Mouse (Mus musculus) megakaryocyte, adult 5-6 weeks (primary cell): Measurements from ENCODE around the gene Jkamp. TPM values are rescaled to one million over a fixed set of nuclear protein-coding genes. Genes with fewer than 3 reads are reported as not detected.
"Not testable (repeated sequence)": the region's sequence is repeated elsewhere in the genome, so short reads cannot be mapped to it uniquely, and the experiment has no call there.

Experiments used
- ATAC-seq: 2 replicates; pipeline ENCODE4 v1.8.0; 2016; ENCODE audit warnings: mild to moderate bottlenecking, inconsistent platforms; ENCODE audit not compliant: poor library complexity, severe bottlenecking
- total RNA-seq, 2 experiments: library from RNA; stranded (forward) in 1 of 2; stranded (reverse) in 1 of 2; fragments of 153-499, 151-499 nt in 1 of 2; fragments of 221-1000, 200-1000 nt in 1 of 2; gene quantifications; 2 replicates each; pipeline versions ENCODE4 v1.2.3 to v1.2.4; 2015 to 2017

Gene Jkamp
- total RNA-seq (2015) = 32.9 and 43.3 TPM in 2 replicates
- total RNA-seq (2017) = 15.9 and 23.2 TPM in 2 replicates

DNA sequence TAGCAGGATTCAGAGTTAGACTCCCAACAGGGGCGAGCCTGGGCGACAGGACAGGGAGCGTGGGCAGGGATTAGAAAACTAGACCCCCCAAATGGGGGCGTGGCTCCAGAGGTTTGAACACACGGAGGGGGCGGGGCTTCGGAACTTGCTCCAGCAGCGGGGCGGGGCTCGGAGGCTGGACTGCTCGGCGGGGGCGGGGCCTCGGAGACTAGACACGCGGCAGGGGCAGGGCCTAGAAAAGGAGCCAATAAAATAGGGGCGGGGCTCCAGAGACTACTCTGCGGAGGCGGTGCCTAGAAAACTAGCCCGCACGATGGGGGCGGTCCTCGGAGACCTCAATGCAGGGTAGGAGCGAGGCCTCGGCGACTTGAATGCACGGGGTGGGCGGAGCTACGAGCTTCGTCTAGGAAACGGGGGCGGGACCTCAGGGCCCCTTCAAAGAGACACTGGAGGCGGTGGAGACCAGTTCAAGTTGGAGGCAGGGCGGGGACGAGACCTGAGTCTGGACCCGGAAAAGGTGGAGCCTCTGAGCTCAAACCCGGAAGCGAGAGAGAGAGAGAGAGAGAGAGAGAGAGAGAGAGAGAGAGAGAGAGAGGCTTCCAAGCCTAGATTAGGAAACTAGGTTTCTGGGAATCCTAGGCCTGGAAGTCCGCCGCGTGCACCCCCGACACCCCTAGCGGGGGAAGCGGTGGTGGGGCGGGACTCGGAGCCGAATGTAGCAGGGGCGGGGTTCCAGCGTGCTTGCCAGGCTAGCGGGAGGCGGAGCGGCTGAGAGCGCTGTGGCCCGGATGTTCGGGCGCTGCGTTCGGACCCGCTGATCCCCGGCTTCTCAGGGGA, at the start of gene Jkamp, which contains the start of gene L3hypdh:
Jkamp (plus strand) TSS at position 261 of the 837 bp plus-strand sequence.
L3hypdh (minus strand) TSS at position 111 of the 837 bp plus-strand sequence.
- ATAC-seq = peak; percentile 82

DNA sequence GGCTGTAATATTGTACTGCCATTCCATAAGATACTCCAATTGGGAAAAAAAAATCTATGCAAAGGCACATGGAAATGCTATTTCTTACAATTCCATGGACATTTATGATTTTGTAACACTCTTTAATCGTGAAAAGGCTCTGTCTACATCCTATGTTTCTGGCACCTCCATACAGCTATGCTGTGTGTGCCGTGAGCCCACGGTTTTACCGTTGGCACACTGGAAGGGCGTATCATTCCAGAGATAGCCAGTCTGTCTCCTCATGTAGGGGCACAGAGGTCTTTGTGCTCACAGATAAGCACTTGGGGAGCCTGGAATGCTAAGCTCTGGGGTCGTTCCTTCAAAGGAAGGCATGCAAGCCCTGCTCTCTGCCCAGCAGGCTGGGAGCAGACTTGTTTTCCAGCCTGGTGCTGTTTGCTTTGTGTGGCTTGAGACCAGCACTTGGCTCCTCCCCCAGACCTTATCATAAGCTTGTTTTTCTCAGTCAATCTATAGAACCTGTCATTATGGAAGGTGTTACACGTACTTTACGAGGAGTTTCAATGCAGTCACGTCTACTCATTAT, 49.2 kb upstream of the Jkamp start:
- ATAC-seq = no peak

DNA sequence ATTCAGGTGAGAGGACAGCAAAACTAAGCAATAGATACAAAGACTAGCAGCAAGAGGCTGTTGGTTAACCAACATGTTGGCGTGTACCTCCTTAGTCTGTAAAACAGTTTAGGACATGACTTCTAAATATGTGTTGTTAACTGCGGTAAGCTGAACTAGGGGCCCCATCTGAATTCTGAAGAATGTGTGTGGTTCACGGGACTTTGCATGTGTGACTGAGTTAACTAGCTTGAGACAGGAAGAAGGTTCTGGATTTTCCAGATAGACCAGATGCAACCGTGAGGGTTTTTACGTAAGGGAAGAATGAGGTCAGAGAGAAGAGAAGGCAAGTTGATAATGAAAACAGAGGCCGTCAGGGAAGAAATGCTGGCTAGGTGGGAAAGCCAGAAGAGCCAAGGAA, 48.3 kb upstream of the Jkamp start:
- no peak for ATAC-seq

DNA sequence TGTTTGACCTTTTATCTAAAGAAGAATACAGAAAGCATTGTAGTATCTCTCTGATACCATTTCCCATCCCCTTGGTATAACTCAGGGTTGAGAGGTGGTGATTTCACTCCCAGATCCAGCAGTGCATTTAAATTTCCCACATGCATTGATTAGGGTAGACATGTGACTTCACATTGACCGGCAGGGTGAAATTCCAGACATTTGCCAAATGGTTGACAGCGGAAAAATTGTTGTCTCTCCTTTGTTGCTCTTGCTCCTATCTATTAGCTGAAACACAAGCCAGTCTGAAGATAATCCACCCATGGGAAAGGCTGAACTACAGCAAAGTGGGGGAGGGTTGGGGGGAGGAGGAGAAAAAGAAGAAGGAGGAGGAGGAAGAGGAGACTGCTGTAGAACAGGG, 46.5 kb upstream of the Jkamp start:
- ATAC-seq = no peak

DNA sequence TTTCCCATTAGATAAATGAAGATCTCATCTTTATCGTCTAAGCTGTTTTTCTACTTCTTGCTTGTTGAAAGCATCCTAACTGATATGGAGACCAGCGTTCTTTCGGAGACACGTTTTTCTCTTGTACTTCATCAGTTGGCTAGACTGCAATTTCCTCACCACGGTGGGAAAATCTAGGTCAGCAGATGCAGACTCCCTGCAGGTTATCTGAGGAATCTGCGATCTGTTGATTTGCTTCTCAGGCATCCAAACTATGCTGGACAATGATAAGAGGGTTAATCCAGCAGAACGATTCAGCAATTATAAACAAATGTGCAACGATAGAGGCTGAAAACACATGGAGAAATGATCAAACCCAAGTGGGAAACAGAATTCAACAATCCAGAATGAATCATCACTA, 45.9 kb upstream of the Jkamp start:
- no peak for ATAC-seq

DNA sequence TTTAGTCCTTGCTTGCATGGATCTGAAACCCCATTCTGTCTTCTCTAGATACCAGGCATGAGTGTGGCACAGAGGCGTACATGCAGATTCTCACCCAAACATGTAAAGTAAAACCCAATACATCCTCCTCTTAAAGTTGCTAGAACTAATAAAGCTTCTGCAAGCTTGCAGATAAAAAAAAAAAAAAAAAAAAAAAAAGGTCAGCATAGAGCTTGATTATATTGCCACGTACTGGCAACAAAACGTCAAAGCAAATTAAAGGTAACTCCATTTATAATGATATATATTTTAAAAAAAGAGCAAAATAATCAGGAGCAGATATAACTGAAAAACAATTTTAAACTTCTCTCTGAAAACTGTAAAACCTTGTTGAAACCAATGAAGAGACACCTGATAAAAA, 44.2 kb upstream of the Jkamp start:
- ATAC-seq = no peak

DNA sequence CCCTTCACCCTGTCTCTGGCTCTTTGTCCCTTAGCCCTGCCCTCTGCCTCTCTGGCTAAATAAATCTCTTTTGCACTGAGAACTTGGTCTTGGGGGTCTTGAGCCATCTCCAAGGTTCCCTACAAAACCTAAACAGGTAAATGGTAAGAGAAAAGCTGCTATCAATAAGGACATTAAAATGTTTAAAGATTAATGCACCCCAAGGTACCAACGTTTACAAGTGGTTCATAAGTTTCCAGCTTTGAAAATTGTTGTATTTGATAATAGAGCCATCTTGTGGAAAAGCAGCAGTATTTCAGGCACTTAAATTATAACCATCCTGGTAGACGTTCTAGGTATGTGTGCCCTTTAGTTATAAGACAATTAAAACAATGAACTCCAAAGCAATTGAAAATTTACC, 37.9 kb upstream of the Jkamp start:
- ATAC-seq = no peak

DNA sequence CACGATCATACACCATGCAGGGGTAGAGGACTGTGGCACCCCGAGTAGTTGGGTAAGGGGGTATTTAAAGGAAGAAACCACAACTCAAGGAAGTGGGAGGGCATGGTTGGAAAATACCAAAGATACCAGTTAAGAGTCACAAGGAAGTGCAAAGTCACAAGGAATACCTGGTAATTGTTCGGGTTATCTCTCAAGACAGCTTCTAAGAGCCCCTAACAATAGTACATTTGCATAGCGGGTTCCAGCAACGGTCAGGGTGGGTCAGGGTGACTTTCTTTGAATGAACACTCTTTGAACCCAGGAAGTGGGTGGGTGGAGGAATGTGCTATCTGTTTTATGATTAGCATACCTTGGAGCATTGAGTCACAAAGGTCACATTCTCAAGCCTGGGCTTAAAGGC, 35.2 kb upstream of the Jkamp start:
- not testable (repeated sequence) for ATAC-seq

DNA sequence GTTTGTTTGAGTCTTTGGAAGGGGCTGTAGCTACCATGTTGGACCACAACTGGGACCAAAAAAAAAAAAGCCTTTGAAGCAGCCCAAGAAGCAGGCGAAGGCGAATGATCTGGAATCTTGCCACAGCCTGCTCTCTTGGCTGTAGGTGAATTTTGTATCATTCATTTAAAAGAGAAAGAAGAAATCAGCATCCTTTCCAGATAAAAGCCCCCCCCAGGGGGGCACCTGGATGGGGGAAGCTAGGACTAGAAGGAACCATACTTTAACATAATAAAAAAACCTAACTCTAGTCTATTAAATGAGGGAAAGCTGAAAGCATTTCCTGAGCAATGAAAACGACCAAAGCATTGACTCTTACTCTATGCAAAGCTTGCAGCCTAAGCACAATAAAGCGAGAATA, 34.6 kb upstream of the Jkamp start:
- no peak for ATAC-seq

DNA sequence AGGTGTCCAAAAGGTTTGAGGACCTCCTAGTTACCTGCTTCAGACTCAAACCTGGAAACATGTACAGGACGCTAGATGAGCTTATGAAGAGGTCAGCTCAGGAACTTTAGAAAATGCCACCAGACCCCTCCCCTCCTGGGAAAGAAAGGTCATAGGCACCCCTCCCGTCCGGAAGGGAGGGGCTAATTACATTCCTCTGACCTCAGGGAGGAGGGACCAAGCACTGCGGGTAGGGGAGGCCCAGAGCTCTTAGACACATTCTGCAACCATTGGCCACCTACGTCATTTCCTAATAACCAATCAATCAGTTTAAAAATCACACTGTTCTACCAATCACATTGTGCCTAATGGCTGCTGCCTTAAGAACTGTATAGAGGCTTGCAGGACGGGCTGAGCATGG, 32.8 kb upstream of the Jkamp start:
- ATAC-seq = no peak

DNA sequence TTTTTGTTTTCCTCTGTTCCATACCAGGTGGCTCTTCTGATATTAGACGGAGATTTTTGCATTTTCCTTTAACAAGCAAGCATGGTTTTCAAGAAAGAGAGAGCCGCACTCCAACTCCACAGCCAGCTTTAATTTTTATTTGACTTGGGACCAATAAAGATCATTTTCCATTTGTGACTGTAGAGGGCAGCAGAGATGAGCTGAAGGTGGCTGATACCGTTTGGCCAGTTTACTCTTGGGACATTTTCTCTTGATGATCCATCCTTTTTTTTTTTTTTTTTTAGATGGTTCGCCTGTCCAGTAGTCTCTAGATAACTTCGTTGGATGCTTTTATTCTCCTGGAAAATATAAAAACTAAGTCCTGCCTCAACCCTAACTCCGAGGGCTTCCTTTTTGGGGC, 32.1 kb upstream of the Jkamp start:
- ATAC-seq = peak; percentile 54; the same call in 1 of the 2 replicates

DNA sequence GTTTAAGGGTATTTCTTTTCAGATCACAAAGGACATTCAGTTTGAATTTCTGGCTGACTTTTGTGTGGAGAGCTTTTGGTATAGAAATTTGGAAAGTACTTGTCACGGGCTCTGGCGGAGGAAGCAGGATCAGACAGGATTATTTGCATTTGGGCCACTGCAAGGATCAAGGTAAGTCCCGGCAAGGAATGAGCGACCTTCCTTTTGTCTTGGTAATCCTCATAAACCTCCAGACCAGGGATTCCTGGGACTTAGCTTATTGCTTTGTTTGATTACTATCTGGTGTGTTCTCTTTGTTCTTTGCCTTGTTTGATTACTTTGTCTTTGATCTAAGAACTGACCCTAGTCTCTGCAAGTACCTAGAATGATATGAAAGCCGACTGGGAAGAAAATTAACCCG, 31.5 kb upstream of the Jkamp start:
- ATAC-seq = no peak

DNA sequence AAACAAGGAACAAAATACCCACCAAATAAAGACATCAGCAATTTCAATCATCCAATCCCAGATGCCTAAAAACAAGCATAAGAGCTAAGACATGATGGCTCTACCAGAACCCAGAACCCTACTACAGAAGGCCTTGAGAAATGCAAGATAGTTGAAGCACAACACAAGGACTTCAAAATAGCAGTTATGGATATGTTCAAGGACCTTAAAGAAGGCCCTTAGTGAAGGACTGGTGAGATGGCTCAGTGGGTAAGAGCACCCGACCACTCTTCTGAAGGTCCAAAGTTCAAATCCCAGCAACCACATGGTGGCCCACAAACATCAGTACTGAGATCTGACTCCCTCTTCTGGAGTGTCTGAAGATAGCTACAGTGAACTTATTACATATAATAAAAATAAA, 27.6 kb upstream of the Jkamp start:
- ATAC-seq = no peak

DNA sequence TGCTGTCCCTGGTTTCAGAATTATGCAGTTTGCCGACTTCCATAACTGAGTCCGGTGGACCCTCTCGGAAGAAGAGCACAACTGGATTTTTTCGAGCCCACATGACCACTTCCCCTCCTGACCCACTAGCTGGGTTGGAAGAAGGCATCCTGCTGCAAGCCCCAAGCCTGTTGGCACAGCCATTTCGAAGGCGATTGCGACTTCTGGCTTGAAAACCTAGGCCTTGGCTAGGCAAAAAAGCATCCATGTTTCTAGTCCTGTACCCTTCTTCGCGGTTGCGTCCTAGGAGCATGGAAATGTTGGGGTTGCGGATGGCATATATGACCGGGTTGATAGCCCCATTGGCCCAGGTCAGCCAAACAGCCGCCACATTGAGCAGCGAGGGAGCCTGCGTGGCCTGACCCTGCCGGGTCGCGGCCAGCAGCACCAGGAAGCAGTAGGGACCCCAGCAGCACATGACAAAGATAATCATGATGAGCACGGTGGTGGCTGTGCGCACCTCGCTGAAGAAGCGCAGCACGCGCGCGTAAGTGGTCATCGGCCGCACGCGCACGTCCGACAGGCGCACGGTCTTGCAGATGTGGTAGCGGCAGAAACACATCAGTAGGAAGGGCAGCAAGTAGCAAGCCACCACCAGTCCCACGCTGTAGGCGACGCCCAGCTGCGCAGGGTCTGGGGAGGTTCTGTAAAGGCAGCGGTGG, 15.6 kb upstream of the Jkamp start:
- peak; percentile 44 for ATAC-seq

DNA sequence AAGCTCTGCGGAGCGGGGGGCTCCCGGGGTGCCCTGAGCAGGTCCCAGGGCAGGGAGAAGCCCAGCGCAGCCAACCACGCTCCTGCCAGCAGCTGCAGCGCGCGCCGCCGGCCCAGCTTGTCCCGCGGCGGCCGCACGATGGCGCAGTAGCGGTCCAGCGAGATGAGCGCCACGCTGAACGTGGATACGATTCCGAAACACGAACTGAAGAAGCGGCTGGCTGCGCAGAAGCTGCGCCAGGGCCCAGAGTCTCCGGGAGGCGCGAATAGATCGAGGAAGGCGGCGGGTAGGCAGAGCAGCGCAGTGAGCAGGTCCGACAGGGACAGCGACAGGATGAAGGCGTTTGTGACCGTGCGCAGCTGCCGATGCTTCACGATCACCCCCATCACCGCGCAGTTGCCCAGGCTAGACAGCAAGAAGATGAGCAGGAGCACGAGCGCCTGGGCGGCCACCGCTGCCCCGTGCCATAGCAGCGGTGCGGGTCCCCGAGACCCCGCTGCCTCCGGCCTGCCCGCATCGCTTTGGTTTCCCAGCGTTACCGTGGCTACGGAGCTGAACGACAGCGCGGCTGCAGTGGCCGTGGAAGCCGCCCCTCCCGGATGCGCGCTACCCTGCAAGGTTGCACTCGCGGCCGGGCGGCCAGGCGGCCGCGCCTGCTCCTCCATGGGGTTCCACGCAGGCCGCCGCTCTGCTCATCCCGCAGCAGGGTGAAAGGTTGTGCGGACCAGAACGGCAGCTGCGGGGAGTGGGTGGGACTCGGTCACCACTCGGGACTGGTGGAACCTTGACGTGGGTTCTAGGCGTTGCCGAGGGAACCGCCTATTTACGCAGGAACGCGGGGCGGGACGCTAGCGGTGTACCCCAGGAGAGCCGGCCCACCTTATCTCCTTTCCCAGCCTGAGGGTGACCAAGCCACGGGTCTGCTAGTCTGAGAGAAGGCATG, 14.8 kb upstream of the Jkamp start, which contains the start of gene Gpr135:
Gpr135 (minus strand) TSS at position 799 of the 943 bp plus-strand sequence.
- ATAC-seq = peak; percentile 98

DNA sequence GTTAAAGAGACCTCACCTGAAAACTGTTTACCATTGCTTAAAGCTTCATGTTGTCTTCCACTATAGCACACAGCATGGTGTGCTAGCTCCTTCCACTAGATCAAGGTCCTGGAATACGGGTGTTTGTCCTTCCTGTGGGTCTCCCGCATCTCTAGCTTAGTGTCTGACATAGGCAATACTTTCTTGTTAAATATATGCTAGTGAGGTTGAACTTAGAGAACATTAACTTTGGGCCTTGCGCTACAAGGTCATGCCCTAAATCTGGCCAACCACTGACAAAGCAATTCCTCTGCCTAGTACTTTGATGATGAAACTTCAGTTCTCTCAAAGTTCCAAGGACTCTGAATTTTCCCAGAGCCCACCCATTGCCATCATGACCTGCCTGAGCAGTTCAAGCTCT, 7.1 kb upstream of the Jkamp start:
- ATAC-seq = no peak

DNA sequence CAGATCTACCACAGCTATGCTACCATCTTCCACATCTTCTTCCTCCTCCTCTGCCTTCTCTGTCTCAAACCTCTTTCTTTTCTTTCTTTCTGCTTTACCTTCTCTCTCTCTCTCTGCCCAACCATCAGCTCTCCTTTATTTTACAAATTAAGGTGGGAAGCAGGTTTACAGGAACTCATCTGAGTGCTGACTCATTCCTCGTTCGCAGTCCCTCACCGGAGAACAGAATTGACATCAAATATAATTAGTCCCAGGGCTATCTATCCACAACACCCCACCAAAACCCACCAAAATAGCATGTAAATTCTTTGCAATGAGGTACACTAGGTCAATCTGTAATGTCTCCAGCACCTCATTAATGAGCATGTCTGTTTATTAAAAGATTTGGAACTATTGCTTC, 3.4 kb upstream of the Jkamp start:
- ATAC-seq = no peak

DNA sequence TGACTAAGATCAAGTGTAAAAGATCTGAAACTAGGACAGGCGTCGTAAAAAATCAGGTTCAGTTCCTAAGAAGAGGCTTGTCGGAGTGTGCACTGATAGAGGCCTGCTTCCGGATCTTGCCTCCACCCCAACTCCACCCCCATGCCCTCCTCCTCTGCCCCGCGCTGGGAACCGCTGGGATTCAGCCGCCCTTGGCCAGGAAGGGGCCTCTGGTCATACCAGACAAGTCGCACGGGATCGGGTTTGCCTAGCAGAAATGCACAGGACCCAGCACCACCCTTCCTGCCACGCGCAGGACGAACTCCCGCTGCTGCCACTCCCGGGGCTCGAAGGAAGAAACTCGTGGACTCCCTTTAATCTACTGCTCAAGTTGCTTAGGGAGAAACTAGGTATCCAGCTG, 3.0 kb upstream of the Jkamp start:
- no peak for ATAC-seq

DNA sequence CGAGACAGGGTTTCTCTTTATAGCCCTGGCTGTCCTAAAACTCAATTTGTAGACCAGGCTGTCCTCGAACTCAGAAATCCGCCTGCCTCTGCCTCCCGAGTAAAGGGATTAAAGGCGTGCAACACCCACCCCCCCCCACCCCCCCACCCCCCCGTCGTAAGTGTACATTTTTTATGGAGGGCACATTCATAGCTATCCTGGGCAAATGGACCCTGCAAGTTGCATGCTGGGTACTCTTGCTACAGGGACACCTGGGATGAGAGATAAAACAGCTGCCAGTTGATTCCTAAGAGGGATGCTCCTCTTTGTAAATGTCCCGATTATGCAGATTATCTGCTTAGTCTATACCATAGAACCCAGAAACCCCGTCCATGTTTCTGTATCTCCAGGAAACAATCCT, 2.1 kb upstream of the Jkamp start:
- no peak for ATAC-seq

DNA sequence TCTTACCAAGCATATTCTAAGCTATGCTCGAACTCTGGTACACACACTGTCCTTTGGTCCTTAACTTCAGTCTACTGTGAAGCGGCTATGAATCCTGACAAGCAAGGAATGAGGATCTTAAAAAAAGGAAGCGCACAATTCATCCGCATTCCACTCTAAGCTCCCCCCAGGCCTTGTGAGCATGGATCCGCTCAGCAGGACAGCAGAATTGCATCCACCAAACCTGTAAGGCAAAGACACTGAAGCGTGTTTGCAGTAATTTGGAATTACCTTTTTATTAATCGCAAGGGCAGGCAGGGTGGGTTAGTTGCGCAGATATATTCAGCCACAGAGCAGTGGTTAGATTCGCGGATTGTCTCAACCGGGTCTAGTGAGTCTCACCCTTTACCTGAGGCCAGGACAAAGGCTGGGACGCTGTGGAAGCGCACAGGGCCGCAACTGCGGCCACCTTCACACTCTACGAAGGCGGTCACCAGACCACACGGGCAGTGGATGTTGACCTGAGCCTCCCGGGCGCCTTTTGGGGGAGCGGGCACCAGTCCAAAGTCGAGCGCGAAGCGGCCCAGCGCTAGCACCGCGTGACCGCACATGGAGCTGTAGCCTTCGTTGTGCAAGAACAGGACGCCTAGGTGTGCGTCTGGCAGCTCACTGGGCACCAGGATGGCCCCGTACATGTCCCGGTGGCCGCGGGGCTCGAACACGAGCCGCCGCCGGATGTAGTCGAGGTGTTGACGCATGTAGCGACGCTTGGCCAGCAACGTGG, 947 bp upstream of the Jkamp start:
- ATAC-seq = no peak
